In the genomic region with DNA sequence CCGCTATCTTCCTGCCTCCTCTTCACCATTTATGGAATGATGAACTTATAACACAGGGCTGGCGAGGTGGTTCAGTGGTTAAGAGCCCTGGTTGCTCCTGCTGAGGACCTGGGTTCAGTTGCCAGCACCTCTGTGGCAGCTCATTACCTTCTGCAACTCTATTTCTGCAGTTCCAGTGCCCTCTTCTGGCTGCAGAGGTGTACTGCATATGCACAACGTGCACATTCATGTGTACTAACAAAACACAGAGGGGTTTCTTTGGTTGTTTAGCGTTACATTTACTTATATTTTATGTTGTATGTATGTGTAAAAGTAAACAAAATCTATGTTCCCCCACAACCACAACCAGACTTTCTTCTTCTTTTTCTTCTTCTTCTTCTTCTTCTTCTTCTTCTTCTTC, we compare ENCODE assay signal across 27 mouse cellular contexts. TPM values are rescaled to one million over a fixed set of nuclear protein-coding genes. Genes with fewer than 3 reads are reported as not detected.
DNase-seq lines count a peak whose midpoint lies in the region; ATAC-seq and TF ChIP-seq lines count a peak whose summit lies in the region.
"Had no signal": no experiment of that assay in that cellular context is flagged by ENCODE, and none has a peak within 500 bp of the region (broad histone marks: within the 10 kb centered on the region; RNA-seq: fewer than 3 reads in every experiment).

No protein-coding gene starts in this region.

- no peak overlapping the region for H3K27ac ChIP-seq in heart, adult 2 months
- no peak overlapping the region for H3K27ac ChIP-seq in heart, embryonic 12.5 days (ENCODE audit: poor library complexity, severe bottlenecking)
- no peak overlapping the region for H3K27ac ChIP-seq in liver, postnatal 0 days (ENCODE audit: low read depth)
- H3K27ac ChIP-seq in liver, embryonic 12.5 days = no peak overlapping the region
- H3K27ac ChIP-seq in limb, embryonic 10.5 days = no peak overlapping the region
- H3K27ac ChIP-seq: embryonic facial prominence, embryonic 12.5 days; heart, embryonic 10.5 days; liver, embryonic 13.5 days had no signal

- H3K79me2 ChIP-seq in heart, adult 2 months (replicated peaks; ENCODE audit: control insufficient read depth, insufficient read depth, low read length) = no peaks in the 10 kb centered on the region

- TF ChIP-seq CTCF in heart, adult 2 months (IDR thresholded peaks at IDR 0.05) = peak; percentile 45
- TF ChIP-seq CTCF in liver, postnatal 0 days (IDR thresholded peaks at IDR 0.05; ENCODE audit: low read depth) = peak; percentile 41
- peak; percentile 63 for TF ChIP-seq CTCF in E14TG2a.4 (conservative IDR thresholded peaks at IDR 0.05; ENCODE audit: low read length)

- H3K4me2 ChIP-seq in heart, embryonic 12.5 days = no peak overlapping the region
- H3K4me2 ChIP-seq in liver, postnatal 0 days (ENCODE audit: low read depth, low read length) = no peak overlapping the region
- H3K4me2 ChIP-seq in liver, embryonic 12.5 days = no peak overlapping the region
- H3K4me2 ChIP-seq: embryonic facial prominence, embryonic 12.5 days; liver, embryonic 13.5 days had no signal

- WGBS in heart, adult 2 months = 72% methylated on average over 4 of the region's 4 CpGs
- WGBS in heart, embryonic 12.5 days = 72% methylated on average over 4 of the region's 4 CpGs
- 69% methylated on average over 4 of the region's 4 CpGs for WGBS in liver, postnatal 0 days (ENCODE audit: insufficient replicate concordance)
- 45% methylated on average over 4 of the region's 4 CpGs for WGBS in liver, embryonic 12.5 days (ENCODE audit: insufficient replicate concordance)
- WGBS in limb, embryonic 10.5 days = 80% methylated on average over 4 of the region's 4 CpGs

- no peak for TF ChIP-seq POLR2A in heart, adult 2 months (IDR thresholded peaks at IDR 0.05; ENCODE audit: insufficient read depth, low read depth, low read length)

- peaks cover 9% of the 10 kb centered on the region for H3K9me3 ChIP-seq in heart, embryonic 12.5 days (replicated peaks)
- H3K9me3 ChIP-seq in liver, postnatal 0 days (ENCODE audit: low read length) = no peaks in the 10 kb centered on the region
- H3K9me3 ChIP-seq in liver, embryonic 12.5 days (replicated peaks) = peaks cover 6% of the 10 kb centered on the region; the same call in 1 of the 2 replicates
- H3K9me3 ChIP-seq in E14TG2a.4 (ENCODE audit: low read length) = peaks cover 7% of the 10 kb centered on the region
- H3K9me3 ChIP-seq in limb, embryonic 10.5 days (replicated peaks) = no peaks in the 10 kb centered on the region

- no peak for TF ChIP-seq EP300 in heart, adult 2 months (IDR thresholded peaks at IDR 0.05; ENCODE audit: insufficient read depth, low read depth, low read length)
- TF ChIP-seq EP300 in liver, postnatal 0 days (IDR thresholded peaks at IDR 0.05; ENCODE audit: low read depth) = no peak

- H3K4me1 ChIP-seq in heart, adult 2 months (ENCODE audit: control insufficient read depth, insufficient read depth, low read length) = no peaks in the 10 kb centered on the region
- no peaks in the 10 kb centered on the region for H3K4me1 ChIP-seq in heart, embryonic 12.5 days (replicated peaks)
- H3K4me1 ChIP-seq in liver, postnatal 0 days (ENCODE audit: insufficient read depth) = peaks cover 5% of the 10 kb centered on the region; the same call in 1 of the 2 replicates
- no peaks in the 10 kb centered on the region for H3K4me1 ChIP-seq in liver, embryonic 12.5 days
- H3K4me1 ChIP-seq in E14TG2a.4 (replicated peaks; ENCODE audit: low read depth, low read length) = 0 out of 2 replicates have a peak, but pooled peaks cover 2% of the 10 kb centered on the region
- no peaks in the 10 kb centered on the region for H3K4me1 ChIP-seq in limb, embryonic 10.5 days
- H3K4me1 ChIP-seq: embryonic facial prominence, embryonic 12.5 days; heart, embryonic 10.5 days; liver, embryonic 13.5 days; megakaryocyte, embryonic 14.5 days had no signal

- ATAC-seq in heart, embryonic 12.5 days (ENCODE audit: insufficient number of reproducible peaks, low FRiP score) = no peak
- no peak for ATAC-seq in liver, postnatal 0 days
- no peak for ATAC-seq in liver, embryonic 12.5 days
- ATAC-seq: forebrain, embryonic 14.5 days; inflammation-experienced regulatory T-cells, adult 6 months had no signal

- H3K9ac ChIP-seq in heart, adult 2 months (ENCODE audit: low read depth, low read length) = no peak overlapping the region
- H3K9ac ChIP-seq in heart, embryonic 12.5 days = no peak overlapping the region
- H3K9ac ChIP-seq in liver, postnatal 0 days (replicated peaks) = no peak overlapping the region
- no peak overlapping the region for H3K9ac ChIP-seq in liver, embryonic 12.5 days
- H3K9ac ChIP-seq: embryonic facial prominence, embryonic 12.5 days; liver, embryonic 13.5 days had no signal

- no peak overlapping the region for H3K4me3 ChIP-seq in heart, adult 2 months
- H3K4me3 ChIP-seq in heart, embryonic 12.5 days = no peak overlapping the region
- no peak overlapping the region for H3K4me3 ChIP-seq in liver, postnatal 0 days (ENCODE audit: low read depth, low read length)
- H3K4me3 ChIP-seq in liver, embryonic 12.5 days = no peak overlapping the region
- no peak overlapping the region for H3K4me3 ChIP-seq in E14TG2a.4 (replicated peaks; ENCODE audit: low read length)
- H3K4me3 ChIP-seq in limb, embryonic 10.5 days = no peak overlapping the region
- H3K4me3 ChIP-seq: embryonic facial prominence, embryonic 12.5 days; erythroblast, embryonic 14.5 days; heart, embryonic 10.5 days; liver, embryonic 13.5 days; megakaryocyte, embryonic 14.5 days had no signal

- intact Hi-C loops in heart, adult 2 months (cut with DNase I) = loop anchor here (5.0 kb wide), 1 partner anchor 79 kb away; a partner anchor contains a TSS

- no peaks in the 10 kb centered on the region for H3K36me3 ChIP-seq in heart, adult 2 months (ENCODE audit: control insufficient read depth, insufficient read depth, low read length)
- no peaks in the 10 kb centered on the region for H3K36me3 ChIP-seq in heart, embryonic 12.5 days
- H3K36me3 ChIP-seq in liver, postnatal 0 days (replicated peaks; ENCODE audit: insufficient read depth, low read length) = no peaks in the 10 kb centered on the region
- no peaks in the 10 kb centered on the region for H3K36me3 ChIP-seq in liver, embryonic 12.5 days
- H3K36me3 ChIP-seq in E14TG2a.4 (ENCODE audit: insufficient read depth, low read length) = no peaks in the 10 kb centered on the region
- no peaks in the 10 kb centered on the region for H3K36me3 ChIP-seq in limb, embryonic 10.5 days
- H3K36me3 ChIP-seq: embryonic facial prominence, embryonic 12.5 days; heart, embryonic 10.5 days; liver, embryonic 13.5 days had no signal

- H3K27me3 ChIP-seq in heart, adult 2 months (ENCODE audit: control insufficient read depth, insufficient read depth, low read length) = no peaks in the 10 kb centered on the region
- H3K27me3 ChIP-seq in heart, embryonic 12.5 days (replicated peaks) = no peaks in the 10 kb centered on the region
- H3K27me3 ChIP-seq in liver, postnatal 0 days (ENCODE audit: insufficient read depth, low read length) = no peaks in the 10 kb centered on the region
- no peaks in the 10 kb centered on the region for H3K27me3 ChIP-seq in liver, embryonic 12.5 days (replicated peaks)
- H3K27me3 ChIP-seq in E14TG2a.4 (ENCODE audit: insufficient read depth, low read length) = peaks cover 26% of the 10 kb centered on the region
- H3K27me3 ChIP-seq in limb, embryonic 10.5 days (ENCODE audit: low read depth, poor library complexity, severe bottlenecking) = no peaks in the 10 kb centered on the region
- H3K27me3 ChIP-seq: embryonic facial prominence, embryonic 12.5 days; liver, embryonic 13.5 days had no signal

- no peak for DNase-seq in heart, adult 2 months
- no peak for DNase-seq in liver, postnatal 0 days
- DNase-seq in R1 (ENCODE audit: low read depth, low spot score) = peak; percentile 42
- DNase-seq in limb, embryonic 10.5 days (ENCODE audit: low spot score) = no peak
- DNase-seq in kidney, postnatal 25 days = no peak
- DNase-seq: adrenal gland, postnatal 10 days; cerebellum, adult 9-11 months; gastrocnemius, postnatal 36 days; heart, postnatal 10 days; layer of hippocampus, postnatal 36 days; liver, embryonic 13.5 days; midbrain, embryonic 14.5 days; right cerebral cortex, postnatal 14 days; spleen, adult 18-20 months had no signal

RNA-seq across cellular contexts. Expression of a gene that starts 20.6 kb away (rescaled TPM):
- 10 to 100 TPM; 16.8 to 19.7 TPM for total RNA-seq in heart, adult 2 months (2021)
- polyA plus RNA-seq in heart, adult 2 months (2012; rRNA removed) = 18.0 and 26.6 TPM in 2 replicates
- polyA plus RNA-seq in heart, embryonic 12.5 days (2016; fragmentation: Nextera tagmentation; extraction: Ambion mirVana) = 0.15 TPM in 1 of 2 replicates, not detected in the other
- 151 and 198 TPM in 2 replicates for polyA plus RNA-seq in liver, postnatal 0 days (2015; fragmentation: Nextera tagmentation; extraction: Ambion mirVana)
- polyA plus RNA-seq in liver, embryonic 12.5 days (2016; fragmentation: Nextera tagmentation; extraction: Ambion mirVana) = 0.42 and 0.61 TPM in 2 replicates
- not detected in 2 replicates for polyA plus RNA-seq in limb, embryonic 10.5 days (2016; fragmentation: Nextera tagmentation; extraction: Ambion mirVana)
- polyA plus RNA-seq: C2C12; embryonic facial prominence, embryonic 12.5 days; forebrain, embryonic 14.5 days; heart, embryonic 10.5 days; hindbrain, embryonic 11.5 days; kidney, embryonic 14.5 days had no signal

RNA-seq across cellular contexts. Expression of a gene that starts 52.7 kb away (rescaled TPM):
- total RNA-seq in heart, adult 2 months (2021) = 10 to 100 TPM; 28.5 to 28.8 TPM
- 27.3 and 32.7 TPM in 2 replicates for polyA plus RNA-seq in heart, adult 2 months (2012; rRNA removed)
- 0.77 and 0.98 TPM in 2 replicates for polyA plus RNA-seq in heart, embryonic 12.5 days (2016; fragmentation: Nextera tagmentation; extraction: Ambion mirVana)
- 0.36 TPM in 2 replicates for polyA plus RNA-seq in liver, postnatal 0 days (2015; fragmentation: Nextera tagmentation; extraction: Ambion mirVana)
- 0.04 and 0.05 TPM in 2 replicates for polyA plus RNA-seq in liver, embryonic 12.5 days (2016; fragmentation: Nextera tagmentation; extraction: Ambion mirVana)
- polyA plus RNA-seq in limb, embryonic 10.5 days (2016; fragmentation: Nextera tagmentation; extraction: Ambion mirVana) = not detected in 2 replicates
- total RNA-seq: neutrophil, adult 5-6 weeks had no signal
- polyA plus RNA-seq: erythroblast, embryonic 14.5 days; inflammation-experienced regulatory T-cells, adult 6 months had no signal

Comparison
In these comparisons a context has a peak if more than half of its experiments do, and no peak if none do; other contexts are left out.
1. RNA of a gene that starts 20.6 kb away (polyA plus RNA-seq): 151 to 198 TPM in liver, postnatal 0 days and 18.0 to 26.6 TPM in heart, adult 2 months; 0.42 to 0.61 TPM in liver, embryonic 12.5 days, 0.15 TPM in heart, embryonic 12.5 days and not detected in limb, embryonic 10.5 days; every median in the first group is over 10 times any median in the second.
2. RNA of a gene that starts 52.7 kb away (polyA plus RNA-seq): 27.3 to 32.7 TPM in heart, adult 2 months; 0.77 to 0.98 TPM in heart, embryonic 12.5 days, 0.36 TPM in liver, postnatal 0 days, 0.04 to 0.05 TPM in liver, embryonic 12.5 days and not detected in limb, embryonic 10.5 days; every median in the first group is over 10 times any median in the second.
3. Peak in every context shown above with its lines, with median percentiles within 50 percentile points of each other: CTCF ChIP-seq.